Comparison of ENCODE assay signal across 11 mouse cellular contexts in genomic region chr7:4297189-4297588, GRCm38 (mm10). TPM values are rescaled to one million over a fixed set of nuclear protein-coding genes. Genes with fewer than 3 reads are reported as not detected.
A peak's percentile ranks its signal among the peaks of the same experiment; 100 is the strongest.
DNase-seq lines count a peak whose midpoint lies in the region; TF ChIP-seq lines count a peak whose summit lies in the region.
"Had no signal": no experiment of that assay in that cellular context is flagged by ENCODE, and none has a peak within 500 bp of the region (broad histone marks: within the 10 kb centered on the region; RNA-seq: fewer than 3 reads in every experiment).

No protein-coding gene starts in this region.

- TF ChIP-seq EP300 in MEL (IDR thresholded peaks at IDR 0.05; ENCODE audit: low read depth in 1 of 2, low read length in 2 of 2), result no peak

- no peak for TF ChIP-seq POLR2A in kidney, adult 2 months (IDR thresholded peaks at IDR 0.05; ENCODE audit: low read depth, low read length)
- TF ChIP-seq POLR2A in MEL (IDR thresholded peaks at IDR 0.05; ENCODE audit: control insufficient read depth in 1 of 2, insufficient read depth in 1 of 2, low read depth in 1 of 2, low read length in 2 of 2, poor library complexity in 1 of 2), result no peak

- no peaks in the 10 kb centered on the region for H3K36me3 ChIP-seq in kidney, adult 2 months (ENCODE audit: control insufficient read depth, insufficient read depth, low read length)
- no peaks in the 10 kb centered on the region for H3K36me3 ChIP-seq in MEL (ENCODE audit: control insufficient read depth in 1 of 2, insufficient read depth in 2 of 2, low read length in 2 of 2)
- H3K36me3 ChIP-seq: limb, embryonic 10.5 days had no signal

- TF ChIP-seq CTCF in kidney, adult 2 months (conservative IDR thresholded peaks at IDR 0.05; ENCODE audit: insufficient read depth, insufficient read length, low read depth, low read length), result peak; percentile 48
- peak; percentile 48 to 69 (median 54) for TF ChIP-seq CTCF in MEL (IDR thresholded peaks at IDR 0.05 in 2 of 3, conservative IDR thresholded peaks at IDR 0.05 in 1 of 3; ENCODE audit: control insufficient read depth in 1 of 3, insufficient read depth in 1 of 3, low read depth in 2 of 3, low read length in 3 of 3, poor library complexity in 1 of 3, severe bottlenecking in 1 of 3)

- H3K9me3 ChIP-seq in MEL (replicated peaks; ENCODE audit: insufficient read depth, low read length), result no peaks in the 10 kb centered on the region
- H3K9me3 ChIP-seq: limb, embryonic 10.5 days had no signal

- peak; percentile 42 for TF ChIP-seq RAD21 in MEL (IDR thresholded peaks at IDR 0.05; ENCODE audit: low read depth, low read length)

- H3K27me3 ChIP-seq in kidney, adult 2 months (replicated peaks; ENCODE audit: control insufficient read depth, insufficient read depth, low read length), result no peaks in the 10 kb centered on the region; the same call in 1 of the 2 replicates
- no peaks in the 10 kb centered on the region for H3K27me3 ChIP-seq in MEL (ENCODE audit: control insufficient read depth in 1 of 2, insufficient read depth in 2 of 2, low read length in 2 of 2)

- no peak overlapping the region for H3K4me3 ChIP-seq in kidney, adult 2 months (ENCODE audit: insufficient read depth, low read depth, low read length)
- H3K4me3 ChIP-seq in MEL (ENCODE audit: control insufficient read depth in 1 of 2, insufficient read depth in 1 of 2, low read depth in 2 of 2, low read length in 2 of 2), result no peak overlapping the region
- H3K4me3 ChIP-seq: limb, embryonic 10.5 days had no signal

- DNase-seq in kidney, adult 2 months, result peak; percentile 25
- DNase-seq in kidney, postnatal 10 days, result no peak
- DNase-seq in A20 (ENCODE audit: low read depth, low spot score) (peak; percentile 57), MEL (ENCODE audit: low read depth, low spot score) (peak; percentile 55)
- DNase-seq in induced T-regulatory cell, adult 2 months (ENCODE audit: low read depth), result peak; percentile 59
- DNase-seq in right cerebral cortex, postnatal 14 days, result no peak
- DNase-seq in frontal cortex, postnatal 36 days (ENCODE audit: low spot score in 2 of 2), result no peak
- DNase-seq in layer of hippocampus, postnatal 36 days, result no peak
- DNase-seq: cerebellum, adult 11 months had no signal

- 49% methylated on average over 1 of the region's 1 CpGs for WGBS in kidney, adult 2 months

- no peak overlapping the region for H3K9ac ChIP-seq in MEL (ENCODE audit: control insufficient read depth, low read depth, low read length, poor library complexity, severe bottlenecking)

- H3K27ac ChIP-seq in kidney, adult 2 months (ENCODE audit: insufficient read depth, low read depth, low read length), result no peak overlapping the region
- no peak overlapping the region for H3K27ac ChIP-seq in MEL (ENCODE audit: control insufficient read depth, low read depth, low read length)
- H3K27ac ChIP-seq: limb, embryonic 10.5 days had no signal

- no peaks in the 10 kb centered on the region for H3K4me1 ChIP-seq in kidney, adult 2 months (ENCODE audit: control insufficient read depth, insufficient read depth, low read length)
- H3K4me1 ChIP-seq in MEL (ENCODE audit: control insufficient read depth in 1 of 2, insufficient read depth in 2 of 2, low read length in 2 of 2), result no peaks in the 10 kb centered on the region
- H3K4me1 ChIP-seq: limb, embryonic 10.5 days had no signal

- H3K79me2 ChIP-seq in MEL (ENCODE audit: control insufficient read depth, insufficient read depth, low read length, poor library complexity), result no peaks in the 10 kb centered on the region

TF ChIP-seq in MEL, 35 proteins besides CTCF, POLR2A, EP300 and RAD21:
- peak; percentile 3; the same call in 1 of the 2 replicates for TF ChIP-seq ZC3H11A (IDR thresholded peaks at IDR 0.05; ENCODE audit: low read depth, low read length)
- TF ChIP-seq TCF12 (IDR thresholded peaks at IDR 0.05; ENCODE audit: low read depth, low read length), result no peak
- peak; percentile 46; the same call in 1 of the 2 replicates for TF ChIP-seq MYC (IDR thresholded peaks at IDR 0.05; ENCODE audit: low read depth, low read length)
- TF ChIP-seq JUND (IDR thresholded peaks at IDR 0.05; ENCODE audit: low read depth, low read length), result no peak
- TF ChIP-seq BHLHE40 (IDR thresholded peaks at IDR 0.05; ENCODE audit: borderline replicate concordance, low read depth, low read length), result no peak
- peak; percentile 69 for TF ChIP-seq SMC3 (IDR thresholded peaks at IDR 0.05; ENCODE audit: low read depth, low read length)
- TF ChIP-seq ELF1 (IDR thresholded peaks at IDR 0.05; ENCODE audit: low read depth, low read length), result no peak
TF ChIP-seq in MEL: peak in this region for 3.

RNA-seq across cellular contexts. Expression of gene Ncr1, which starts 40.3 kb away (rescaled TPM):
- 0.29 and 0.52 TPM in 2 replicates for polyA plus RNA-seq in kidney, adult 2 months (2012; rRNA removed)
- total RNA-seq in MEL (2012; rRNA removed), result not detected in 2 replicates
- not detected for polyA plus RNA-seq in MEL (2012; ENCODE audit: insufficient read depth in 1 of 2, insufficient read length in 2 of 2, low read depth in 1 of 2, low replicate concordance in 2 of 2, missing spikeins in 1 of 2)
- not detected for total RNA-seq in layer of hippocampus, postnatal 36 days (2021)
- polyA plus RNA-seq: limb, embryonic 10.5 days; neural tube, embryonic 11.5 days had no signal

RNA-seq across cellular contexts. Expression of gene Lilra5, which starts 59.6 kb away (rescaled TPM):
- polyA plus RNA-seq in kidney, adult 2 months (2012; rRNA removed), result 1.2 and 1.6 TPM in 2 replicates
- total RNA-seq in MEL (2012; rRNA removed), result not detected in 2 replicates
- polyA plus RNA-seq in MEL (2012; ENCODE audit: insufficient read depth in 1 of 2, insufficient read length in 2 of 2, low read depth in 1 of 2, low replicate concordance in 2 of 2, missing spikeins in 1 of 2), result not detected
- not detected for total RNA-seq in layer of hippocampus, postnatal 36 days (2021)
- polyA plus RNA-seq: limb, embryonic 10.5 days; neural tube, embryonic 11.5 days had no signal

Comparison
In these comparisons a context has a peak if more than half of its experiments do, and no peak if none do; other contexts are left out.
1. DNase-seq: peak in kidney, adult 2 months (single experiment), A20 (single experiment), MEL (single experiment) and induced T-regulatory cell, adult 2 months (single experiment); none in kidney, postnatal 10 days (single experiment), right cerebral cortex, postnatal 14 days (single experiment), frontal cortex, postnatal 36 days (0 of 2) and layer of hippocampus, postnatal 36 days (0 of 2).